Mouse (Mus musculus) heart, postnatal 0 days (tissue): ENCODE data around the gene Sorcs2.

Experiments
- CTCF ChIP-seq: IDR thresholded peaks from 2 replicates; pipeline ENCODE4 v1.5.1; 2016; ENCODE audit warnings: antibody characterized with exemption, control low read depth, low read depth
- EP300 ChIP-seq: IDR thresholded peaks from 2 replicates; pipeline ENCODE4 v1.6.1; 2016; ENCODE audit warnings: antibody characterized with exemption, low read depth

DNA sequence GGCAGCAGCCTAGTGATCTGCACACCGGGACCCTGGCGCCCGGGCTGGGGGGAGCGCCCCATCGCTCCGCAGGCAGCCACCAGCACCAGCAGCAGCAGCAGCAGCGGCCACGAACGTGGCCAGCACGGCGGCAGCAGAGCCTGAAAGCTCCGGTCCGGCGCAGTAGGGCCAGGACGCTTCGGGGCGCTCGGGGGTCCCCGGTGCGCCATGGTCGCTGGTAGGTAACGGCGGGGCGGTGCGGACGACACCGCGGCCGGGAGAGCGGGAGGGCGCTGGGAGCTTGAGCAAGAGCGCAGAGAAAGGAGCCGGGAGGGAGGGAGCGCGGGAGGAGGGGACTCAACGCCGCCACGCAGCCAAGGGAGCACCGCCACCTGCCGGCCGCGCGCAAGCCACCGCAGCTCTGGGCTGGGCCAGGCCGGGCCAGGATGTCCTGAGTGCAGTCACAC is at the start of gene Sorcs2:
- TF ChIP-seq CTCF, result peak; percentile 87
- no peak for TF ChIP-seq EP300
